Mouse (Mus musculus) embryo, embryonic 10 days (tissue): ENCODE measurements at regions not wholly inside any gene's neighbourhood (a gene's known extent, or its start where the extent isn't known, plus 50 kb on each side); places are given as distances from the start of the nearest gene placed in this dataset.

ENCODE experiments used
- DNase-seq: peaks from one replicate; pipeline ENCODE4 v3.0.0-alpha.2; 2015; ENCODE audit warnings: low spot score

DNA sequence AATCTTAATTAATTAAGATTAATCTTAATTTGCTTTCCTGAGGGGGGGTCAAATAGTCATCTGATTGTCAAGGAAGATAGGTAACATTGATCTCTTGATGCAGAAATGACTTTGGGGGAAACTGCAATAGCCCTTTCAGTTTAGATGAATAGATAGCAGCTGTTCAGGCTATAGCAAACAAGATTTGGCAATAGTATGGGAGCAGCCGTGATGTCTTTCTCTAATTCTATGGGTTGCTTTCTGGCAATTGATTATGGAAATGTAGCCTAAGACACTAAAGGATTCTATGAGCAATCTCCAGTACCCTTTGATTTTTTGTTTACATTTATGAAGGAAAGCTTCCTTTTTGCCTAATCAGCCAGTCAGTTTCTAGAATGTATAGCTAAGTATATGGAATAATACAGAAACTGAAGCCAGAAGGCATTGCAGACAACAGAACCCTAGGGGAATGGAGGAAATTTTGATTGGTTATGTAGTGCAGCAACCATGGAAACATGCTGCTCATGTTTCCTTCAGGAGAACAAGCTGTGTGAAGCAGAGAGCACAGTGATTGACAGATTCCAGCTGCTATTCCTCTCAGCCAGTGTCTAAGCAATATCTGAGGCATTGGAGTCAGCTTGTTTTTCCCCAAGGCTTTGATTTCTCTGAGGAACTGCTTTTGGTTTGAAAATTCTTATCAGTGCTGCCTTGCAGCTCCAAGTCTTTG lies 608.7 kb upstream of the Cypt1 start:
- DNase-seq = peak; percentile 34
